Mouse (Mus musculus): ENCODE measurements around the gene Cggbp1.
"Not testable (repeated sequence)": the region's sequence is repeated elsewhere in the genome, so short reads cannot be mapped to it uniquely, and the experiment has no call there.

Gene Cggbp1

DNA sequence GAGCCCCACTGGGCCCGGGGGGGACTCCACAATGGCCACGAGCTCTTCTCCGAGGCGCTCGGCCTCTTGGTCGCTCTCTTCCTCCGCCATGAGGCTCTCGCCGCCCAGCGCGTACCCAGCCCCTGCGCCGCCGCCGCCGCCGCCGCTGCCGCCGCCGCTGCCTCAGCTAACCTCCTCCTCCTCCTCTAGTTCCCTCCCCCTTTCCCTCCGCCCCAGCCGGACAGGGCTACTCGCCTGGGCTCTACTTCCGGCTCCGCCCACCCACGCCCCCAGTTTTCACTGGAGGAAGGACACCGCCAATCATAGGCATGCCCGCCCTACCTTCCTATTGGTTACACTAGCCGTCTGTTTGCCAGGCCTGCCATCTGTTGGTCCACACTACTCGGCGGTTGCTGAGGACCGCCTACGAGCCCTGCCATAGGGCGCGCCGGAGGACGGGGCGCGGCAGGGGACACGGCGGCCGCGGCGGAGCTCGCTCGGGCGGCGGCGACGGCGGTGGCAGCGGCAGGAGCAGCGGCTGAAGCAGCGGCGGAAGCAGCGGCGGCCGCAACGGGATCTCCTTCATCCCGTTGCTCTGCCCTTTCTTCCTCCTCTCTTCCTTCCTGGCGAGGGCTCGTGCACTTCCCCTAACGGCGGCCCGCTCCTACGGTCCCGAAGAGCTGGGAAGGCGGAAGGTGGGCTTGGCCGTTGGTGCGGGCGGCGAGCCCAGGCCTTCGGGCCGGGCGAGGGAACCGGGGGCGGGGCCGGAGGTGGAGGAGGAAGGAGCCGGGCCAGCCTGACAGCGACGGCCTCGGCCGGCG, at the start of gene Cggbp1, which contains the start of gene Zfp654:
Gene Cggbp1 (plus strand): TSS at position 434 of the 800 bp plus-strand sequence.
Gene Zfp654 (minus strand): TSS at position 90 of the 800 bp plus-strand sequence.
- DNase-seq (ENCODE audit: low read depth, low spot score), result peak; percentile 99

DNA sequence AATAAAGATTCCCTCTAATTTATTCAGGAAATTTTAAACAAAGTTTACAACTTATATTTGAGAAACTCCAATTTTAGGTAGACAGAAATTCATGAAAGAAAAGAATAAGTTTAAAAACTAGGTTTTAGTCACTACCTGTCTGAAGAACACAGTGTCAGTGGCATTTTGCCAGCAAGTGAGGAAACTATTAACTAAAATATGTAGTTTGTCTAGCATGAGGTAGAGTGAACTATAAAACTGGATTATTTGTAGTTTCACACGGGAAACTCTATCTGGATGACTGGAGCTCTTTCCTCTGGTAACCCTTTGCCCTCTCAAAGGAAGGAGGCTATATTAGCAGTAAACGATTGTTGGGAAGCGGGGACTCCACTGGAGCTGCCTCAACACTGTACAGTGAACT, 48.8 kb upstream of the Cggbp1 start:
- DNase-seq (ENCODE audit: low read depth, low spot score), result no peak

DNA sequence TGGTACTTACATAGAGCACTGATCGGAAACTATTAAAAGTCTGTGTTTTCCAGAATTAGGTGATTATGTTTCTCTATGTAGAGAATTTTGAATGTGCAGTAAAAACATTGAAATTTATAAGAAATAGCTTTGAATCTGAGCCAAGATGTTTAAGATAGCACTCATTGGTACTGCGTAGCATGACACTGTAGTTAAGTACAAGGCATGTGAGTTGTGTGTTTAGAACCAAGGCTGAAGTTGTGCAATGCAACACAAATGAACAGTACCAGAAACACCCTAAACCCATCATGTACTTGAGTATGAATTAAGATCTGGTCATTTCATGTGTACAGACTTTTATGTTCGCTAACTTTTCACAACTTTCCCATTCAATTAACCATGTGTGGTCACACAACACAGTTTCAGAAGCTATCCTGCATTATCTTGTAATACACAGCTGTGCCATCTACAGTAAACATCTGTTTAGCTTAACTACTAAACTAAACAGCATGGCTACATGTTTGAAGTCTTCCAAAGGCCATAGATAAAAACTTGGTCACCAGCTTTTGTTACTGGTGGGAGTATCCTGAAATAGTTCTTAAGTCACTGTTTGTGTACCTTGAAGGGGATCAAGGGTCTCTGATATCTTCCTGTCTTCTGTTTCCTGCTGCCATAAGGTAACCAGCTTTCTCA, 34.6 kb upstream of the Cggbp1 start:
- DNase-seq (ENCODE audit: low read depth, low spot score), result no peak

DNA sequence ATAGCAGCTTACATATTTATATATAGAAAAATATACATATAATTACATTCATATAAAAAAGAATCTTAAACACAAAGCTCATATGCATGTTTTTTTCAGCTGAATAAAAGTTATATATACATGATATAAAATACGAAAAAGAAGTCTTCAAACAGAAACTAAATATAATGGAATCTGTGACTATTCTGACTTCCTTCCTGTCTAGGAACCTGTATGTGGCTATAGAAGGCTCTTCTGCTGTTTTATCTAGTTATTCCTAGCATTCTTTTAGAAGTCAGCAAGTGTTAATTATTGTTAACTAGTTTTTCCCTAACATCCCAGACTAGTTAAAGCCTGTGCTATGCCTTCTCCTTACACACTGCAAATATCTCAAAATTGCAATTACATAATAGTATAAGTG, 27.9 kb upstream of the Cggbp1 start:
- peak; percentile 25 for DNase-seq (ENCODE audit: low read depth, low spot score)

DNA sequence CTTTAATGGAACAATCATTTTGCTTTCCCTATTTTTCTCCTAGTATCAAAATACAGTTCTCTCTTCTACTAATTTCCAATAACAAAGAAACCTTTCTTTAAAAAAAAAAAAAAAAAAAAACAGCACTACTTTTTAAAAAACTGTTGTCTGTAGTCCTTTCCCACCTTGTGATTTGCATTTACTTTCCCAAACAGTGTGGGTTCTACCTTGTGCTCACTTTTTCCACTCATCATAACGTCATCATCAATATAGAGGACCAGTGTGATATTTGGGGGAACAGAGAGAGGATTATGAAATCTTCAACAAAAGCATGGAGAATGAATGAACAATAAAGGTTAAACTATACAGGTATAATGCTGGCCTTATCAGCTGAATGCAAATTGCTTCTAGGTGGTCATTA, 27.3 kb upstream of the Cggbp1 start:
- DNase-seq (ENCODE audit: low read depth, low spot score), result peak; percentile 46

DNA sequence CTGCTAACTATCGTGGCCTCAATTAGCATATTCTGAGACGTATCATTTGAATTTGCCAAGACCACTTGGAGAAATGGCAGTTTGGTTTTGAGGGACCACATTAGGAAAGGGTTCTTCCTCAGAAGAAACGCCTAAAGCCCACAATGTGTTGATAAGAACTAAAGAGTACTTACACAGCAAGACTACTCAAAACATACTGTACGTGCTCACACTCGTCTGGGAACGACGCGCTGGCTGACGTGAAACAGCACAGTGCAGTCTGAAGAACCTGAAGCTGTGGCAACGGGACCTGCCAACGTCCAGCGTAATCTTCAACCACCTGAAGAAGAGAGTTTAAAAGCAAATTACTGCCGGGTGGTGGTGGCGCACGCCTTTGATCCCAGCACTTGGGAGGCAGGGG, 21.5 kb upstream of the Cggbp1 start:
- no peak for DNase-seq (ENCODE audit: low read depth, low spot score)

DNA sequence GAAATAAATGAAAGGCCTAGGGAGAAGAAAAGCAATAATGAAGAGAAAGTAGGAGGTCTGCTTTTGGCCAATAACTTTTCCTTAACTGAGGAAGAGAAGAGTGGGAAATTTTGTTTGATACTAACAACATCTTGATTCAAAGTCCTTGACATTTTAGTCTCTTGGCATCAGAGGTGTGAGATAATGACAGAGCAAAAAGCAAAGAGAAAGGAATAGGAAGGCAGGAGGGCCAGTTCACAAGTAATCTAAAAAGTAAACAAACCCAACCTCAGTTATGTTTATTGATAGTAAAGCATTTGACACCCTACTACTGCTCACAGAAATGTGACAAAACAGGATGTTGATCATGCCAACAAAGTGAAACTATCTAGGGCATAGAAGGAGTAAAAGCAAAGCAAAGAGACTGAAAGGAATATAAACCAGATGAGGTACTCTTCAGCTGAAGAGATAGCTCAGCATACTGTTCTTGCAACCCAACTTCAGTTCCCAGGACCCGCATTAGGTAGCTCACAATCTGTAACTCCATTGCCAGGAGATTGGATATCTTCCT, 15.7 kb upstream of the Cggbp1 start:
- DNase-seq (ENCODE audit: low read depth, low spot score), result peak; percentile 64

DNA sequence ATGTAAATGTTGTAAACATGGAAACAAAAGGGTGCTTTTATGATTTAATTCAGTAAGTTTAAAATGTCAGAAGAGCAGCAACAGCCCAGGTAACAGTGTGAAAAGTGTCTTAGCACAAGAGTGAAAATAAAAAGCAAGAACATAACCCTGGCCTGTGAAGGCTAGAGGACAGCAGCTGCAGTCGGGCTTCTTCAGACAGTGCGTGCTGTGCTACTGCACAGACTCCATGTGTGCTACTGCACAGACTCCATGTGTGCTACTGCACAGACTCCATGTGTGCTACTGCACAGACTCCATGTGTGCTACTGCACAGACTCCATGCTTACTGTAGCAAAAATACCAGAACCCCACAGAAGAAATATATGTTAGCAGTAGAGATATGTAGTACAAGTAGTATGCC, 15.1 kb upstream of the Cggbp1 start:
- peak; percentile 23 for DNase-seq (ENCODE audit: low read depth, low spot score)

DNA sequence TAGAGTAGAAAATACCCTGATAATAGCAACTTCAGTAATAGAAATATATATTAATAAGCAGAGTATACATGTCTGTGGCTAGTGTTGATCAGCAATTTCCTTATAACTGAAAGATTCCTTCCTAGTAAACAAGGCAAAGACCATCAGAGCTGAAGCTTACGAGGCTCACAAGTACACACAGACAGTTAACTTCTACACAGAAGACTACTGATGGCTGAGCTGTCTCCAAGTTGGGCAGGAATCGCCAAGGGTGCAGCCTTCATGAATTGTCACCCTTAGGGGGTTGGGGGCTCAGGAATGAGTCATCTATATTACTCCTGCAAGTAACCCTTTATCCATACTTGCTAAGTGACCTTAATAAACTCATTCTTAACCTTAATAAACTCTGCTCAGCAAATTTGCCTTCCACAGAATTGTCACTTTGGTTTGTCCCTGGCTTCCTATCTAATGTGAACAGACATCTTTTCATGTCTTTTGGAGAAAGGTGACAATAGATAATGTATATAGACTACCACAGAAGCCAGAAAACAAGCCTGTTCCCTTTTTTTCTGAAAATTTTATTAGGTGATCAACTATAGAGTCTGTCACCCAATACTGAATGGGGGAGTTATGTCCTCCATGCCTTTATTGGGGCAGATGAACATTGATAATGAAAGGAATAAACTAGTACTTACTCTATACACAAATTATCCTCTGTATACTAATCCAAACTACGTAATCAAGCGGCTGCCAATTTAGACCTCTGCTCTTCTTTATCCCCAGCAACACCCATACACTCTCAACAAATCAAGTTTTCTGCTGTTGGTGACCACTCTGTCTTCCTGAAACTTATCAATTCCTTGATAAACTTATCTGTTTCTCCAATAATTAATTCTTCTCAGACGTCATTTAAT, 10.1 kb upstream of the Cggbp1 start:
- no peak for DNase-seq (ENCODE audit: low read depth, low spot score)

DNA sequence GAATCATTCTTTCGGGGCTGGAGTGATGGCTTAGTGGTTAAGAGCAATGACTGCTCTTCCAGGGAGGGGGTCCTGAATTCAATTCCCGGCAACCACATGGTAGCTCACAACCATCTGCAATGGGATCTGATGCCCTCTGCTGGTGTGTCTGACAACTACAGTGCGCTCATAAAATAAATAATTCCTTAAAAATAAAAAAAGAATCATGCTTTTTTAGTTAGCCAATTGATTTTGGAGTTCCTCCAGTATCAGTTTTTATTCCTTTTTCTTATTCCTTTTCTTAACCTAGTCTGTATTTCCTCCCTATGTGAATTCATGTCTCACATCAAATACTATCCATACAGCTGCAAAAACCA, 9.4 kb upstream of the Cggbp1 start:
- DNase-seq (ENCODE audit: low read depth, low spot score), result no peak

DNA sequence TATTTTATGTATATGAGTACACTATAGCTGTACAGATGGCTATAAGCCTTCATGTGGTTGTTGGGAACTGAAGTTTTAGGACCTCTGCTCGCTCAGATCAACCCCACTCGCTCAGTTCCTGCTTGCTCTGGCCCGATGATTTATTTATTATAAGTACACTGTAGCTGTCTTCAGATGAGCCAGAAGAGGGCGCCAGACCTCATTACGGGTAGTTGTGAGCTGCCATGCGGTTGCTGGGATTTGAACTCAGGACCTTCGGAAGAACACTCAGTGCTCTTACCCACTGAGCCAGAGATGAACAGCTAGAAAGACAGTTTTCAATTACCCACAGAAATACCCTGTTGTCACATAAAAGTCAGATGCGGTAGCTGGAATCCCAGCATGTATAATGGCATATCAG, 5.8 kb upstream of the Cggbp1 start:
- peak; percentile 78 for DNase-seq (ENCODE audit: low read depth, low spot score)

DNA sequence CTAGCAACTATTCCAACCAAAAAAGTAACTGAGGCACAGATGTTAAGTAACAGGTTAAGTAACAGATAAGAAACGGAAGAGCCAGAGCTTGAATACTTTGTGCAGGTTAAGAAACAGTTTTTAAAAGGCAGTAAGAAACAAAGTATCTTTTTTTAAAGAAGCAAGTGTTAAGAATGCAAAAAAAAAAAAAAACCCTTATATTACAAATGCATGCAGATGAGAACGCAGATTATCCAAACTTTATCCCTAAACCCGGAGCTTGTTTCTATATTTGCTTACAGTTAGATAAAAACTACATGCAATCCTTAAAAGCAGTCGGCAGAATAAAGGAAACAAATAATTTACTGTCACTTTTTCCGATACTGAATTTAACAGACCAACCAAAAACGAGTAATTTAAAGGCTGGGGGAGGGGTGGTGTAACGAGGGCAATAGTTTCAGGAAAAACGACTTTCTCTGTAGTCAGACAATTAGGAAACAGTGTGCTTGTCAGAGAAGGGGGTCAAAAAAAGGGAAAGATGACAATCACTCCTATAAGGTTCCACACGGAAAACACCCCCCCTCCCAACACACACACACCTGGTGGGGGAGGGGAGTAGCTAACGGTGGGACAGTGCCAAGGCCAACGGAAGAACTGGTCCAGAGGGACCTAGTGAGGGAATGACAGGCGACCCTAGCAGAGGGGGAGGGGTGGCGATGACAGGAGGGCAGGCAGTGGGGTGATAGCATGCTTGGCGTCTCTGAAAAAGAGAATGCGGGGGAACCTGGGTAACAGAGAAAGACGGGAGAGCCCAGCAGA, 1.3 kb upstream of the Cggbp1 start:
- peak; percentile 52 for DNase-seq (ENCODE audit: low read depth, low spot score)

DNA sequence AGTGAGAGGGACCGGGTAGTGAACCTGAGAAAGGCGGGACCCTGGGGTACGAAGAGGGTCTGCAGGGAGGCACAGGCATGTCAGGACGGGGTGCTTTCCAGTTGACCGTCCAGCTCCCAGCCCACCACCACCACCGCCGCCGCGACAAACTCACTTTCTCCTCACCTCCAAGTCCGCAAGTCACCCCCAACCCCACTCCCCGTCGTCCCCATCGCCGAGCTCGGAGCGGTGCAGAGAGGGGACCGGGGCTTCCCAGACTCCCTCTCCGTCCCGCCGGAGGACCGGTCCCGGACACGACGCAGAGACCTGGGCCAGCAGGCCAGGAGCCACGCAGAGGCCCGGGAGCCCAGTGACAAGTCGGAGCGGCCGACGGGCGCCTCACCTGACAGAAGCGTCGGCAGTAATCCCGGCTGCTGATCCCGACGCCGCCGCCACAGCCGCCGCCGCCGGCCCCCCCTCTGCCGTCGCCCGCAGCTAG, 672 bp upstream of the Cggbp1 start:
- no peak for DNase-seq (ENCODE audit: low read depth, low spot score)

DNA sequence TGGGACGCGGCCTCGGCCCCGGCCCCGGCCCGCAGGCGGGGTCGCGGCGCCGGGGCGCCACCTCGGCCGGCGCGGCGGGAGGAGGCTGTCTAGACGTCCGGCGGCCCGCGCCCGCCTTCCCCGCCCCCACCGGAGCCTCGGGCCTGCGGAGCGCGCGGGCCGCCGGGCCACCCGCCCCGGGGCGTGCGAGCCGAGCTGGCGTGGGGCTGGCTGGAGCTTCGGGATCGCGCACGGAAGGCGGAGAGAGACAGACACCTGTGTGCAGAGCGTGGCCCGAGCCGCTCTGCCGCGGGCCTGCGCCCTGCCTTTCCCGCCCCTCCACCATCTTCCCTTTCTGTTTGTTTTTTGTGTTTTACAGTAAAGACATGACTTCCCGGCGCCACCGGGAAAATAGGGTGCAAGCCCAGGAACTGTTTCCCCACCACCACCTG, 660 bp downstream of the Cggbp1 start:
- peak; percentile 70 for DNase-seq (ENCODE audit: low read depth, low spot score)

DNA sequence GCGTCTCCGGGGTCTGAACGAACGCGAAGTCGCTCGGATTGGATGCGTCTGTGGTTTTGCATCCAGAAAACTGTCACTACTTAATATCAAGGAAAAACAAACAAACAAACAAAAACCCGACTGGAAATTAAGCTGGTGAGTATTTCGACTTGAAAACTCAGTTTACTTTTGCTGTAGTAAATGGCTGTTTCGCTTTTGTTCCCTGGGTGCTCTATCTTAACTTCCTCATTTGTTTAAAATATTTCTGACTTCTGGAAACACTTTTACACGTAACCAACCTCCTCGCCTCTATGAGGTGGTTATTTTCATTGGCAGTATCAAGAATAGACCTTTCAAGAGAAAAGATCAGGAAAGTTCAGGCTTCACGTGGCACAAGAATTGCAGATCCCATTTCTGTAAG, 1.1 kb downstream of the Cggbp1 start:
- no peak for DNase-seq (ENCODE audit: low read depth, low spot score)

DNA sequence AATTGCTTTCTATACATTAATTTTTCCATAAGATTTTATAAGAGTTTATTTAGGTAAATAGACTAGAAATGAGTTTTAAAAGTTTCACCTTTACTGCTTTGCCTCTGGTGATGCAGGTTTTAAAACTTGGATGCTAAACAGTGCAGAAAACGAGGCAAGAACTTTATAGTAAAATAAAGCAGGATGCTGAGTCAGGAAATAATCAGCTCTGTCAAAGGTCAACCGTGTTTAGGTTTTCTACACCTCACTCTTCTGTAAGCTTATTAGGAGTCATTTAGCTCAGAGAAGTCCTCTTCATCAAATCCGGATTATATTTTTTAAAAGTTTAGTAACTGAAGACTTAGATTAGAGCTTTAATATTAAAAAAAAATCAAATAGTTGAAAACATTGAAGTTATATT, 5.2 kb downstream of the Cggbp1 start:
- DNase-seq (ENCODE audit: low read depth, low spot score), result no peak

DNA sequence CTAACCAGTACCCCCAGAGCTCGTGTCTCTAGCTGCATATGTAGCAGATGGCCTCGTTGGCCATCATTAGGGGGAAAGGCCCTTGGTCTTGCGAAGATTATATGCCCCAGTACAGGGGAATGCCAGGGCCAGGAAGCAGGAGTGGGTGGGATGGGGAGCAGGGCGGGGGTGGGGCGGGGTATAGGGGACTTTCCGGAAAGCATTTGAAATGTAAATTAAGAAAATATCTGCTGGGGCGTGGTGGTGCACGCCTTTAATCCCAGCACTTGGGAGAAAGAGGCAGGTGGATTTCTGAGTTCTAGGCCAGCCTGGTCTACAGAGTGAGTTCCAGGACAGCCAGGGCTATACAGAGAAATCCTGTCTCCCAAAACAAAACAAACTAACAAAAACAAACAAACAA, 14.0 kb downstream of the Cggbp1 start:
- not testable (repeated sequence) for DNase-seq (ENCODE audit: low read depth, low spot score)

DNA sequence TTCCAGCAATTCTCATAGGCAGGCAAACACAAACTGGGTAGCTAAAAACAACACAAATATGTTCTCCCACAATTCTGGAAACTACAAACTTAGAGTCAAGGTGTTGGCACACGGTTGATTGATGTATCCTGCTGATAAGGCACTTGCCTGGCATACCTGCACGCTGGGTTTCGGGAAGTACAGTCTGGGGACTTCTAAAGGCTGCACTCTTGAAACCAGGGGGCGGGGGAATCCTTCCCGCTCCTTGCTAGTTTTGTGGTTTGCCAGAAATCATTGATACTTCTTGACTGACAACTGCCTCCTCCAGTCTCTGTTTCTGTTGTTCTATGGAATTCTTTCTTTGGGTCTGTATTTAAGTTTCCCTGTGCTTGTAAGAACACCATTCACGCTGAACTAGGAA, 16.8 kb downstream of the Cggbp1 start:
- no peak for DNase-seq (ENCODE audit: low read depth, low spot score)

DNA sequence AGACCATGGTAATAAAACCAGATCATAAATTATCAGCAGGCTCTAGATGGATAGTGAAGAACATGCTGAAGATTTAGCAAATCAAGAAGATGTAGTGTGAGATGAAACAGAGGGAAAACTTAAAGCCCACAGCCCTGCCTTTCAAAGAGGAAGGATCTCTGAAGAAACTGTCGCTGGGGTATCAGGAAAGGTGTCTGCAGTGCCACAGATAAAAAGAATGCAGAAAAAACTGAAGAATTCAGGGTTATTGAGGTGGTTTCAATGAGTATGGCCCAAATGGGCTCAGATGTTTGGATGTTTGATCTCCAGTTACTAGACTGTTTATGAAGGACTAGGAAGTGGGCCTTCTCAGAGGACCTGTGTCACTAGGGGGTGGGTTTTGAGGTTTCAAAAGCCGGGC, 17.8 kb downstream of the Cggbp1 start:
- DNase-seq (ENCODE audit: low read depth, low spot score), result no peak

DNA sequence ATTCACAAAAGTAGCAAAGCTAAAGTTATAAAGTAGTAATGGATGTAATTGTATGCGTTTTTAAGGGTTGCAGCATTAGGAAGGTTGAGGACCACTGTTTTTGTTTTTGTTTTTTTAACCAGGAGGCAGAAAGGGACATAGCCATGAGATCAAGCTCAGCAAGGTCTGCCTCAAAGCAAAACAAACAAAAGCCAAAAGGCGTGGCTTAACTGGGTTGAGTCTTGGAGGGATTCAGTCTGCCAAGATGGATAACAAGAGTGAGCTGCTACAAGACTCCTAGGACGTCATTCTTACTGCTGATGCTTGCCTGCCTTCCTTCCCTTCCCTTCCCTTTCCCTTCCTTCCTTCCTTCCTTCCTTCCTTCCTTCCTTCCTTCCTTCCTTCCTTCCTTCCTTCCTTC, 20.5 kb downstream of the Cggbp1 start:
- peak; percentile 36 for DNase-seq (ENCODE audit: low read depth, low spot score)

DNA sequence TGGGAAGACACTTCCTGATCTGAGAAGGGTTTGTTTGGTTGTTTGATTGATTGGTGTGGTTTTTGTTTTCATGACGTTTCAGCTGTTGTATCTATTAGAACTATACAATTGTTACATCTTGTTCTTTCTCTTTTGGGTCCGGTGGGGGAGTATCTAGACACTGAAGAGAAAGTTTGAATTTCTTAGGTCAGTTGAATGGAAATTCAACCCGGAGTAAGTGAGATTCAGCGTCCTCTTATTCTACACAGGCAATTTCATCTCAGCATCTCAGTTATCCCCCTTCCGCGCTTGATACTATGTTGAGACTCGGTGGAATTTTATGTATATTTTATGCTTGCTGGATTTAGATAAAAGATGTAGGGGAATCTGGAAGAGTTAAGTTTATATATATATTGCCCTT, 21.0 kb downstream of the Cggbp1 start:
- peak; percentile 43 for DNase-seq (ENCODE audit: low read depth, low spot score)
